In genomic region chr8:120598579-120598978, GRCm38 (mm10) we compare ENCODE assay signal across 8 mouse cellular contexts. TPM values are rescaled to one million over a fixed set of nuclear protein-coding genes. Genes with fewer than 3 reads are reported as not detected.
DNase-seq lines count a peak whose midpoint lies in the region; ATAC-seq and TF ChIP-seq lines count a peak whose summit lies in the region.

No protein-coding gene starts in this region.

- peak overlapping the region; percentile 31 for H3K4me2 ChIP-seq in liver, embryonic 11.5 days
- no peak overlapping the region for H3K4me2 ChIP-seq in liver, postnatal 0 days (ENCODE audit: low read depth, low read length)
- peak overlapping the region; percentile 51 for H3K4me2 ChIP-seq in heart, embryonic 12.5 days

- no peak for TF ChIP-seq CTCF in liver, postnatal 0 days (IDR thresholded peaks at IDR 0.05; ENCODE audit: low read depth)

- DNase-seq in liver, embryonic 11.5 days (ENCODE audit: low spot score): no peak
- no peak for DNase-seq in liver, postnatal 0 days
- peak; percentile 79 for DNase-seq in cerebellum, postnatal 14 days
- peak; percentile 80 to 89 for DNase-seq in layer of hippocampus, postnatal 36 days
- peak; percentile 87 to 90 for DNase-seq in right cerebral cortex, adult 2 months (ENCODE audit: low spot score in 2 of 2)
- no peak for DNase-seq in spleen, postnatal 14 days (ENCODE audit: low spot score in 2 of 2)
- no peak for DNase-seq in spleen, postnatal 4 days (ENCODE audit: low spot score in 2 of 2)

- peaks cover 5% of the 10 kb centered on the region; the same call in 1 of the 2 replicates for H3K9me3 ChIP-seq in liver, embryonic 11.5 days (ENCODE audit: control insufficient read depth, low read length)
- no peaks in the 10 kb centered on the region for H3K9me3 ChIP-seq in liver, postnatal 0 days (ENCODE audit: low read length)
- no peaks in the 10 kb centered on the region; the same call in 1 of the 2 replicates for H3K9me3 ChIP-seq in heart, embryonic 12.5 days (replicated peaks)

- H3K4me1 ChIP-seq in liver, embryonic 11.5 days (replicated peaks; ENCODE audit: control insufficient read depth, insufficient read depth, low read length): peaks cover 3% of the 10 kb centered on the region
- H3K4me1 ChIP-seq in liver, postnatal 0 days (ENCODE audit: insufficient read depth): no peaks in the 10 kb centered on the region; the same call in 1 of the 2 replicates
- H3K4me1 ChIP-seq in heart, embryonic 12.5 days (replicated peaks): peaks cover 12% of the 10 kb centered on the region

- H3K27me3 ChIP-seq in liver, embryonic 11.5 days (replicated peaks; ENCODE audit: control insufficient read depth, insufficient read depth, low read length): no peaks in the 10 kb centered on the region
- no peaks in the 10 kb centered on the region for H3K27me3 ChIP-seq in liver, postnatal 0 days (ENCODE audit: insufficient read depth, low read length)
- peaks cover 6% of the 10 kb centered on the region; the same call in 1 of the 2 replicates for H3K27me3 ChIP-seq in heart, embryonic 12.5 days (replicated peaks)

- TF ChIP-seq EP300 in liver, postnatal 0 days (IDR thresholded peaks at IDR 0.05; ENCODE audit: low read depth): no peak

- peak; percentile 34; the same call in 1 of the 2 replicates for ATAC-seq in liver, embryonic 11.5 days (replicated peaks; ENCODE audit: low FRiP score)
- no peak for ATAC-seq in liver, postnatal 0 days
- ATAC-seq in heart, embryonic 12.5 days (ENCODE audit: insufficient number of reproducible peaks, low FRiP score): no peak

- H3K4me3 ChIP-seq in liver, embryonic 11.5 days (ENCODE audit: low read depth, low read length): no peak overlapping the region
- no peak overlapping the region for H3K4me3 ChIP-seq in liver, postnatal 0 days (ENCODE audit: low read depth, low read length)
- no peak overlapping the region for H3K4me3 ChIP-seq in heart, embryonic 12.5 days

- no peak overlapping the region for H3K27ac ChIP-seq in liver, embryonic 11.5 days (ENCODE audit: low read depth, low read length)
- no peak overlapping the region for H3K27ac ChIP-seq in liver, postnatal 0 days (ENCODE audit: low read depth)
- no peak overlapping the region for H3K27ac ChIP-seq in heart, embryonic 12.5 days (ENCODE audit: poor library complexity, severe bottlenecking)

- H3K36me3 ChIP-seq in liver, embryonic 11.5 days (ENCODE audit: control insufficient read depth, insufficient read depth, low read length): no peaks in the 10 kb centered on the region
- no peaks in the 10 kb centered on the region for H3K36me3 ChIP-seq in liver, postnatal 0 days (replicated peaks; ENCODE audit: insufficient read depth, low read length)
- H3K36me3 ChIP-seq in heart, embryonic 12.5 days: no peaks in the 10 kb centered on the region

- 45% methylated on average over 24 of the region's 24 CpGs for WGBS in liver, embryonic 11.5 days
- 55% methylated on average over 23 of the region's 24 CpGs for WGBS in liver, postnatal 0 days (ENCODE audit: insufficient replicate concordance)
- WGBS in heart, embryonic 12.5 days: 32% methylated on average over 24 of the region's 24 CpGs

- no peak overlapping the region; the same call in 1 of the 2 replicates for H3K9ac ChIP-seq in liver, embryonic 11.5 days (ENCODE audit: low read depth, low read length)
- H3K9ac ChIP-seq in liver, postnatal 0 days (replicated peaks): no peak overlapping the region
- H3K9ac ChIP-seq in heart, embryonic 12.5 days: peak overlapping the region; percentile 10; the same call in 1 of the 2 replicates

RNA-seq across cellular contexts. Expression of gene Gins2, which starts 9.5 kb away (rescaled TPM):
- polyA plus RNA-seq in liver, embryonic 11.5 days (2014; fragmentation: Nextera tagmentation; extraction: Ambion mirVana): 125 and 127 TPM in 2 replicates
- 18.6 and 20.3 TPM in 2 replicates for polyA plus RNA-seq in liver, postnatal 0 days (2015; fragmentation: Nextera tagmentation; extraction: Ambion mirVana)
- 63.4 and 66.8 TPM in 2 replicates for polyA plus RNA-seq in heart, embryonic 12.5 days (2016; fragmentation: Nextera tagmentation; extraction: Ambion mirVana)
- total RNA-seq in layer of hippocampus, postnatal 36 days (2021): 1 to 10 TPM; 4.8 to 5.5 TPM

RNA-seq across cellular contexts. Expression of gene 1190005I06Rik, which starts 48.9 kb away (rescaled TPM):
- 1.6 and 4.1 TPM in 2 replicates for polyA plus RNA-seq in liver, embryonic 11.5 days (2014; fragmentation: Nextera tagmentation; extraction: Ambion mirVana)
- polyA plus RNA-seq in liver, postnatal 0 days (2015; fragmentation: Nextera tagmentation; extraction: Ambion mirVana): 4.8 and 5.0 TPM in 2 replicates
- polyA plus RNA-seq in heart, embryonic 12.5 days (2016; fragmentation: Nextera tagmentation; extraction: Ambion mirVana): 3.5 and 6.7 TPM in 2 replicates
- total RNA-seq in layer of hippocampus, postnatal 36 days (2021): 10 to 100 TPM; 13.1 to 13.4 TPM

Comparison
In these comparisons a context has a peak if more than half of its experiments do, and no peak if none do; other contexts are left out.
1. DNase-seq: peak in cerebellum, postnatal 14 days (2 of 2), layer of hippocampus, postnatal 36 days (2 of 2) and right cerebral cortex, adult 2 months (2 of 2); none in liver, embryonic 11.5 days (single experiment), liver, postnatal 0 days (single experiment), spleen, postnatal 14 days (0 of 2) and spleen, postnatal 4 days (0 of 2).